Mouse (Mus musculus): ENCODE measurements around the gene Slc16a13. TPM values are rescaled to one million over a fixed set of nuclear protein-coding genes. Genes with fewer than 3 reads are reported as not detected.

The Slc16a13 gene
- total and polyA plus RNA-seq, 3 experiments = 4.7 to 8.3 (median 5.7) TPM

- no peak for ATAC-seq (ENCODE audit: extremely low read depth, insufficient number of reproducible peaks, low FRiP score, poor library complexity, severe bottlenecking)
- peaks cover 6% of the 10 kb centered on the region for H3K27me3 ChIP-seq (ENCODE audit: insufficient read depth, low read length)
Measured at GRCm38 (mm10) chr11:70215301-70215700, 5.6 kb downstream of the Slc16a13 start.

GRCm38 (mm10) chr11:70214856-70215209, 6.0 kb downstream of the Slc16a13 start:
- ATAC-seq (ENCODE audit: extremely low read depth, insufficient number of reproducible peaks, low FRiP score, poor library complexity, severe bottlenecking) (no peak), DNase-seq (ENCODE audit: low spot score) (no peak)
- Histone ChIP-seq H3K27me3 (ENCODE audit: insufficient read depth, low read length) (peaks cover 6% of the 10 kb centered on the region), H3K9me3 (replicated peaks) (peaks cover 10% of the 10 kb centered on the region; the same call in 1 of the 2 replicates), H3K4me1 (ENCODE audit: insufficient read depth, low read depth, low read length) (peaks cover 20% of the 10 kb centered on the region), H3K36me3 (replicated peaks) (peaks cover 42% of the 10 kb centered on the region), H3K4me3 (ENCODE audit: low read depth, low read length) (no peak overlapping the region)
- TF ChIP-seq TAL1 (conservative IDR thresholded peaks at IDR 0.05; ENCODE audit: low read depth, low read length) (no peak), POLR2AphosphoS5 (IDR thresholded peaks at IDR 0.05; ENCODE audit: insufficient replicate concordance, low read depth, low read length) (no peak), GATA2 (IDR thresholded peaks at IDR 0.05; ENCODE audit: borderline replicate concordance, low read depth, low read length) (no peak), GATA1 (IDR thresholded peaks at IDR 0.05; ENCODE audit: borderline replicate concordance, low read length) (no peak), CTCF (IDR thresholded peaks at IDR 0.05; ENCODE audit: low read depth, low read length) (no peak)

More at GRCm38 (mm10) chr11:70215301-70215700, 5.6 kb downstream of the Slc16a13 start:
- no peak for DNase-seq (ENCODE audit: low spot score)
- Histone ChIP-seq H3K9me3 (replicated peaks) (peaks cover 10% of the 10 kb centered on the region; the same call in 1 of the 2 replicates), H3K36me3 (replicated peaks) (peaks cover 42% of the 10 kb centered on the region), H3K4me3 (ENCODE audit: low read depth, low read length) (no peak overlapping the region), H3K4me1 (ENCODE audit: insufficient read depth, low read depth, low read length) (peaks cover 25% of the 10 kb centered on the region)
- TF ChIP-seq GATA2 (IDR thresholded peaks at IDR 0.05; ENCODE audit: borderline replicate concordance, low read depth, low read length) = no peak
- no peak for TF ChIP-seq POLR2AphosphoS5 (IDR thresholded peaks at IDR 0.05; ENCODE audit: insufficient replicate concordance, low read depth, low read length)
- TF ChIP-seq GATA1 (IDR thresholded peaks at IDR 0.05; ENCODE audit: borderline replicate concordance, low read length) = no peak
- no peak for TF ChIP-seq CTCF (IDR thresholded peaks at IDR 0.05; ENCODE audit: low read depth, low read length)

- no peak for ATAC-seq (ENCODE audit: extremely low read depth, insufficient number of reproducible peaks, low FRiP score, poor library complexity, severe bottlenecking)
- Histone ChIP-seq H3K9me3 (replicated peaks) (peaks cover 10% of the 10 kb centered on the region; the same call in 1 of the 2 replicates), H3K4me3 (ENCODE audit: low read depth, low read length) (no peak overlapping the region), H3K27me3 (ENCODE audit: insufficient read depth, low read length) (peaks cover 6% of the 10 kb centered on the region), H3K36me3 (replicated peaks) (peaks cover 42% of the 10 kb centered on the region), H3K4me1 (ENCODE audit: insufficient read depth, low read depth, low read length) (peaks cover 15% of the 10 kb centered on the region)
- TF ChIP-seq CTCF (IDR thresholded peaks at IDR 0.05; ENCODE audit: low read depth, low read length) (no peak), TAL1 (conservative IDR thresholded peaks at IDR 0.05; ENCODE audit: low read depth, low read length) (no peak), GATA1 (IDR thresholded peaks at IDR 0.05; ENCODE audit: borderline replicate concordance, low read length) (no peak), POLR2AphosphoS5 (IDR thresholded peaks at IDR 0.05; ENCODE audit: insufficient replicate concordance, low read depth, low read length) (no peak), GATA2 (IDR thresholded peaks at IDR 0.05; ENCODE audit: borderline replicate concordance, low read depth, low read length) (no peak)
- no peak for DNase-seq (ENCODE audit: low spot score)
Measured at GRCm38 (mm10) chr11:70214191-70214855, 6.5 kb downstream of the Slc16a13 start.

- TF ChIP-seq CTCF (IDR thresholded peaks at IDR 0.05; ENCODE audit: low read depth, low read length) (no peak), GATA2 (IDR thresholded peaks at IDR 0.05; ENCODE audit: borderline replicate concordance, low read depth, low read length) (no peak), POLR2AphosphoS5 (IDR thresholded peaks at IDR 0.05; ENCODE audit: insufficient replicate concordance, low read depth, low read length) (no peak), TAL1 (conservative IDR thresholded peaks at IDR 0.05; ENCODE audit: low read depth, low read length) (no peak), GATA1 (IDR thresholded peaks at IDR 0.05; ENCODE audit: borderline replicate concordance, low read length) (no peak)
- Histone ChIP-seq H3K9me3 (replicated peaks) (peaks cover 10% of the 10 kb centered on the region; the same call in 1 of the 2 replicates), H3K27me3 (ENCODE audit: insufficient read depth, low read length) (peaks cover 6% of the 10 kb centered on the region), H3K4me3 (ENCODE audit: low read depth, low read length) (no peak overlapping the region), H3K4me1 (ENCODE audit: insufficient read depth, low read depth, low read length) (peaks cover 9% of the 10 kb centered on the region), H3K36me3 (replicated peaks) (peaks cover 37% of the 10 kb centered on the region)
- ATAC-seq (ENCODE audit: extremely low read depth, insufficient number of reproducible peaks, low FRiP score, poor library complexity, severe bottlenecking) = no peak
- DNase-seq (ENCODE audit: low spot score) = no peak
Measured at GRCm38 (mm10) chr11:70213736-70214135, 7.1 kb downstream of the Slc16a13 start.

- TF ChIP-seq POLR2AphosphoS5 (IDR thresholded peaks at IDR 0.05; ENCODE audit: insufficient replicate concordance, low read depth, low read length) = no peak
- TF ChIP-seq GATA2 (IDR thresholded peaks at IDR 0.05; ENCODE audit: borderline replicate concordance, low read depth, low read length) = no peak
- no peak for TF ChIP-seq TAL1 (conservative IDR thresholded peaks at IDR 0.05; ENCODE audit: low read depth, low read length)
- no peak for TF ChIP-seq GATA1 (IDR thresholded peaks at IDR 0.05; ENCODE audit: borderline replicate concordance, low read length)
- TF ChIP-seq CTCF (IDR thresholded peaks at IDR 0.05; ENCODE audit: low read depth, low read length) = no peak
- DNase-seq (ENCODE audit: low spot score) (no peak), ATAC-seq (ENCODE audit: extremely low read depth, insufficient number of reproducible peaks, low FRiP score, poor library complexity, severe bottlenecking) (no peak)
- no peak overlapping the region for H3K4me3 ChIP-seq (ENCODE audit: low read depth, low read length)
- H3K27me3 ChIP-seq (ENCODE audit: insufficient read depth, low read length) = peaks cover 10% of the 10 kb centered on the region
- H3K36me3 ChIP-seq (replicated peaks) = peaks cover 28% of the 10 kb centered on the region
- peaks cover 2% of the 10 kb centered on the region; the same call in 1 of the 2 replicates for H3K4me1 ChIP-seq (ENCODE audit: insufficient read depth, low read depth, low read length)
- H3K9me3 ChIP-seq (replicated peaks) = peaks cover 10% of the 10 kb centered on the region; the same call in 1 of the 2 replicates
Measured at GRCm38 (mm10) chr11:70212896-70213295, 8.0 kb downstream of the Slc16a13 start.

GRCm38 (mm10) chr11:70212423-70212822, 8.4 kb downstream of the Slc16a13 start, which contains the start of gene Slc16a11:
Gene Slc16a11, plus strand, starts transcription at chr11:70212752.
- Histone ChIP-seq H3K27me3 (ENCODE audit: insufficient read depth, low read length) (peaks cover 10% of the 10 kb centered on the region), H3K4me3 (ENCODE audit: low read depth, low read length) (no peak within 1 kb of the TSS)
- no peak for DNase-seq (ENCODE audit: low spot score)

More at GRCm38 (mm10) chr11:70212423-70212822, 8.4 kb downstream of the Slc16a13 start, which contains the start of gene Slc16a11:
- no peak for ATAC-seq (ENCODE audit: extremely low read depth, insufficient number of reproducible peaks, low FRiP score, poor library complexity, severe bottlenecking)
- H3K36me3 ChIP-seq (replicated peaks) = peaks cover 24% of the 10 kb centered on the region
- H3K9me3 ChIP-seq (replicated peaks) = peaks cover 10% of the 10 kb centered on the region; the same call in 1 of the 2 replicates
- no peaks in the 10 kb centered on the region for H3K4me1 ChIP-seq (ENCODE audit: insufficient read depth, low read depth, low read length)
- TF ChIP-seq CTCF (IDR thresholded peaks at IDR 0.05; ENCODE audit: low read depth, low read length) (no peak), GATA1 (IDR thresholded peaks at IDR 0.05; ENCODE audit: borderline replicate concordance, low read length) (no peak), GATA2 (IDR thresholded peaks at IDR 0.05; ENCODE audit: borderline replicate concordance, low read depth, low read length) (no peak), TAL1 (conservative IDR thresholded peaks at IDR 0.05; ENCODE audit: low read depth, low read length) (no peak), POLR2AphosphoS5 (IDR thresholded peaks at IDR 0.05; ENCODE audit: insufficient replicate concordance, low read depth, low read length) (no peak)
